Mouse (Mus musculus) ES-E14 (cell line): ENCODE results near the gene Trub1. TPM values are rescaled to one million over a fixed set of nuclear protein-coding genes. Genes with fewer than 3 reads are reported as not detected.

Experiments
- DNase-seq: peaks from one replicate; pipeline ENCODE4 v3.0.0-alpha.2; 2013; ENCODE audit warnings: low read depth, low spot score
- H3K27ac ChIP-seq: 2 replicates; pipeline ENCODE4 v1.5.1; 2012; ENCODE audit warnings: low read depth, mild to moderate bottlenecking, low read length, moderate library complexity, mixed read lengths; ENCODE audit not compliant: poor library complexity, insufficient read depth, severe bottlenecking
- H3K36me3 ChIP-seq: 2 replicates; pipeline ENCODE4 v1.6.1; 2012; ENCODE audit warnings: mild to moderate bottlenecking, low read length, moderate library complexity, mixed read lengths; ENCODE audit not compliant: control insufficient read depth, poor library complexity, insufficient read depth, severe bottlenecking
- H3K4me1 ChIP-seq, 2 experiments: fragments of 150-350 bp in 1 of 2; sonication (generic) in 1 of 2; 2 replicates each; pipeline ENCODE4 v1.6.1; 2012; ENCODE audit warnings: low read length in 2 of 2, mild to moderate bottlenecking in 1 of 2, mixed read lengths in 1 of 2; ENCODE audit not compliant: control insufficient read depth in 2 of 2, insufficient read depth in 2 of 2, poor library complexity in 1 of 2
- H3K4me3 ChIP-seq, 2 experiments: fragments of 150-350 bp in 1 of 2; sonication (generic) in 1 of 2; 2 replicates each; pipeline ENCODE4 v1.5.1; 2012; ENCODE audit warnings: low read length in 2 of 2, low read depth in 1 of 2, mild to moderate bottlenecking in 1 of 2, mixed read lengths in 1 of 2; ENCODE audit not compliant: insufficient read depth in 1 of 2, poor library complexity in 1 of 2, severe bottlenecking in 1 of 2
- H3K9ac ChIP-seq: 2 replicates; pipeline ENCODE4 v1.6.1; 2012; ENCODE audit warnings: low read depth, mild to moderate bottlenecking, low read length, mixed read lengths; ENCODE audit not compliant: poor library complexity, insufficient read depth, severe bottlenecking
- H3K9me3 ChIP-seq: fragments of 150-350 bp; sonication (generic); 2 replicates; pipeline ENCODE4 v1.6.1; 2012; ENCODE audit warnings: low read depth, mild to moderate bottlenecking, low read length; ENCODE audit not compliant: control insufficient read depth, insufficient read depth
- CHD2 ChIP-seq: IDR thresholded peaks from 2 replicates; pipeline ENCODE4 v1.6.1; 2014; ENCODE audit warnings: mild to moderate bottlenecking, low read depth, low read length, inconsistent platforms
- HCFC1 ChIP-seq: IDR thresholded peaks from 2 replicates; pipeline ENCODE4 v1.6.1; 2012; ENCODE audit warnings: low read length, inconsistent platforms, borderline replicate concordance; ENCODE audit not compliant: insufficient read depth
- MAFK ChIP-seq: IDR thresholded peaks from 2 replicates; pipeline ENCODE4 v1.6.1; 2014; ENCODE audit warnings: mild to moderate bottlenecking, low read depth, low read length, inconsistent platforms; ENCODE audit not compliant: insufficient read depth
- ZC3H11A ChIP-seq: IDR thresholded peaks from 2 replicates; pipeline ENCODE4 v1.6.1; 2012; ENCODE audit warnings: low read depth, mild to moderate bottlenecking, inconsistent platforms, low read length, borderline replicate concordance
- ZNF384 ChIP-seq: IDR thresholded peaks from 2 replicates; pipeline ENCODE4 v1.6.1; 2012; ENCODE audit warnings: low read depth, low read length, inconsistent platforms
- in situ Hi-C, 2 experiments: fragments of 600-800 bp; cut with MboI; formaldehyde crosslinking; loops; one replicate each; pipeline ENCODE4 v1.15.1; 2025; ENCODE audit warnings: low sequenced_read_pairs in 2 of 2, inconsistent platforms in 1 of 2; ENCODE audit not compliant: unreplicated experiment in 2 of 2
- total RNA-seq: library from RNA; depleted of rRNA; stranded (reverse); fragments of 300-350 nt; gene quantifications from 2 replicates; pipeline ENCODE4 v1.2.3, GENCODE M21; 2012

Trub1 gene
- total RNA-seq, 1 experiment = 12.5 TPM

- Histone ChIP-seq H3K9ac (no peak overlapping the region), H3K4me1 (no peaks in the 10 kb centered on the region), H3K4me3 (no peak overlapping the region), H3K27ac (no peak overlapping the region), H3K9me3 (no peaks in the 10 kb centered on the region), H3K36me3 (no peaks in the 10 kb centered on the region)
- no peak for TF ChIP-seq CHD2
- no peak for TF ChIP-seq MAFK
- no peak for TF ChIP-seq ZC3H11A
- no peak for TF ChIP-seq HCFC1
- TF ChIP-seq ZNF384 = no peak
- in situ Hi-C loops = no loop called here
- DNase-seq = no peak
Measured at GRCm38 (mm10) chr19:57427756-57428438, 24.8 kb upstream of the Trub1 start.

DNA sequence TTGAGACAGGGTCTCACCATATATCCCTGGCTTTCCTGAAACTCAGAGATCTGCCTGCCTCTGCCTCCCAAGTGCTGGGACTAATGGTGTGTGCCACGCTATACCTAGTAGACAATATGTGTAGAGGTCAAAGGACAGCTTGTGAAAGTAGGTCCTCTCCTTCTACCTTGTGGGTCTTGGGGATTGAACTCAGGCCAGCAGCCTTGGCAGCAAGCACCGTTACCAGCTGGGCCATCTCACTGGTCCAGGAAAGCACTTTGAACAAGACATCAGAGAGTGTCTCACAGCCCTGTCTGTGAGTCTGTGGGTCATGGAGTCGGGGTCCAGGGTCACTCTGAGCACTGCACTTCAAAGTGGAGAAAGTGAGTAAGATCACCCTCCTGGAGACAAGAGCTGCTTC, 24.1 kb upstream of the Trub1 start:
- in situ Hi-C loops = no loop called here
- Histone ChIP-seq H3K36me3 (no peaks in the 10 kb centered on the region), H3K27ac (no peak overlapping the region), H3K4me1 (no peaks in the 10 kb centered on the region), H3K9ac (no peak overlapping the region), H3K9me3 (no peaks in the 10 kb centered on the region), H3K4me3 (no peak overlapping the region)
- no peak for DNase-seq
- no peak for TF ChIP-seq ZC3H11A
- no peak for TF ChIP-seq HCFC1
- no peak for TF ChIP-seq CHD2
- no peak for TF ChIP-seq ZNF384
- no peak for TF ChIP-seq MAFK

GRCm38 (mm10) chr19:57429926-57430325, 22.8 kb upstream of the Trub1 start:
- Histone ChIP-seq H3K4me1 (no peaks in the 10 kb centered on the region), H3K9ac (no peak overlapping the region), H3K4me3 (no peak overlapping the region), H3K36me3 (no peaks in the 10 kb centered on the region), H3K9me3 (no peaks in the 10 kb centered on the region), H3K27ac (no peak overlapping the region)
- in situ Hi-C loops = no loop called here
- TF ChIP-seq CHD2 (no peak), ZNF384 (no peak), HCFC1 (no peak), MAFK (no peak), ZC3H11A (no peak)
- DNase-seq = no peak

GRCm38 (mm10) chr19:57431476-57431875, 21.2 kb upstream of the Trub1 start:
- DNase-seq = no peak
- H3K4me1 ChIP-seq = no peaks in the 10 kb centered on the region
- H3K36me3 ChIP-seq = no peaks in the 10 kb centered on the region
- TF ChIP-seq ZC3H11A = no peak
- TF ChIP-seq MAFK = no peak
- TF ChIP-seq ZNF384 = no peak
- no peak for TF ChIP-seq CHD2
- TF ChIP-seq HCFC1 = no peak
- in situ Hi-C loops = no loop called here
- H3K9ac ChIP-seq = no peak overlapping the region
- no peak overlapping the region for H3K27ac ChIP-seq
- no peak overlapping the region for H3K4me3 ChIP-seq
- H3K9me3 ChIP-seq = no peaks in the 10 kb centered on the region

DNA sequence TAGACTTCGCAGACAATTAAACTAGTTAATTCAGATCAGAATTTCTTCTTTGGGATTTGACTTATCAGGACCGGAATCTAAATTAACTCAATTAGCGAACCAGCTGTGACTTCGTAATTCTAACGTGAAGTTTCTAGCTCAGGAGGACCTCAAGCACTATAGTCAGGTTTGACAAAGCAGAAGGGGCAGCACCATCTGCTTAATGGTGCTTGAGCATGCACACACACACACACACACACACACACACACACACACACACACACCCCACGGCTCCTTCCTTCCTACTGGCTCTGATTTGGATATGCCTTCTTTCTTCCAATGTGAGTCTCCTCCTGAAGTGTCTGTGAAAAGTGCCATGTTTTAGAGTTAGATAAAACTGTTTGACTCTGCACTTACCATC, 18.7 kb upstream of the Trub1 start:
- H3K9ac ChIP-seq = no peak overlapping the region
- DNase-seq = no peak
- in situ Hi-C loops = no loop called here
- H3K27ac ChIP-seq = no peak overlapping the region
- no peaks in the 10 kb centered on the region for H3K9me3 ChIP-seq
- no peaks in the 10 kb centered on the region for H3K4me1 ChIP-seq
- no peaks in the 10 kb centered on the region for H3K36me3 ChIP-seq
- no peak overlapping the region for H3K4me3 ChIP-seq
- TF ChIP-seq CHD2 (no peak), ZC3H11A (no peak), ZNF384 (no peak), HCFC1 (no peak), MAFK (no peak)
